Mouse (Mus musculus) liver, adult 2 months (tissue): Measurements from ENCODE around the gene Wars2.

Experiments
- CTCF ChIP-seq: fragments of 200-500 bp; IDR thresholded peaks from 2 replicates; pipeline ENCODE4 v1.5.1; 2011; ENCODE audit warnings: low read depth, low read length, control low read depth
- POLR2A ChIP-seq: fragments of 200-500 bp; IDR thresholded peaks from 2 replicates; pipeline ENCODE4 v1.6.1; 2011; ENCODE audit warnings: low read length, control low read depth; ENCODE audit not compliant: insufficient read depth; ENCODE audit errors: extremely low read depth

- TF ChIP-seq CTCF (no peak), POLR2A (no peak)
These were observed 107.3 kb downstream of the Wars2 start for GRCm38 (mm10) chr3:99247996-99248801.
